Mouse (Mus musculus) left cerebral cortex, postnatal 10 days (tissue): ENCODE results near the gene Lrrc72. TPM values are rescaled to one million over a fixed set of nuclear protein-coding genes. Genes with fewer than 3 reads are reported as not detected.
A peak's percentile ranks its signal among the peaks of the same experiment; 100 is the strongest.

Source experiments
- DNase-seq, 2 experiments: peaks; one replicate each; pipeline ENCODE4 v3.0.0; 2021 to 2022; ENCODE audit warnings: low spot score in 2 of 2, mixed read lengths in 1 of 2; ENCODE audit errors: extremely low spot score in 1 of 2
- intact Hi-C: fragments of 180-260 bp; cut with DNase I; formaldehyde crosslinking; loops from one replicate; pipeline ENCODE4 v1.15.1; 2025
- total RNA-seq, 2 experiments: library from RNA; stranded (reverse); gene quantifications; 2 replicates each; pipeline ENCODE4 v1.2.3; 2021

Gene Lrrc72
- total RNA-seq, result not detected

- intact Hi-C loops, result no loop called here
- no peak for DNase-seq
These were observed at the start of gene Lrrc72 for GRCm38 (mm10) chr12:36253298-36253697. Gene Lrrc72, minus strand, starts transcription at chr12:36253398.

- DNase-seq, result no peak
- intact Hi-C loops, result no loop called here
These were observed 49.1 kb upstream of the Lrrc72 start for GRCm38 (mm10) chr12:36302326-36302725.

GRCm38 (mm10) chr12:36291346-36291745 is 38.1 kb upstream of the Lrrc72 start:
- no peak for DNase-seq
- intact Hi-C loops, result no loop called here

- intact Hi-C loops, result no loop called here
- no peak for DNase-seq
These were observed 37.3 kb upstream of the Lrrc72 start for GRCm38 (mm10) chr12:36290465-36290864.

- no peak for DNase-seq
- intact Hi-C loops, result no loop called here
These were observed 36.4 kb upstream of the Lrrc72 start for GRCm38 (mm10) chr12:36289634-36290033.

GRCm38 (mm10) chr12:36274823-36275222 is 21.6 kb upstream of the Lrrc72 start:
- no peak for DNase-seq
- intact Hi-C loops, result no loop called here

GRCm38 (mm10) chr12:36267670-36268246 is 14.6 kb upstream of the Lrrc72 start:
- no peak for DNase-seq
- intact Hi-C loops, result no loop called here

GRCm38 (mm10) chr12:36262116-36262721 is 9.0 kb upstream of the Lrrc72 start:
- no peak for DNase-seq
- intact Hi-C loops, result no loop called here

- intact Hi-C loops, result no loop called here
- peak in 1 of 2 experiments; percentile 24 for DNase-seq
These were observed 2.2 kb upstream of the Lrrc72 start for GRCm38 (mm10) chr12:36255413-36255812.

- intact Hi-C loops, result no loop called here
- DNase-seq, result no peak
These were observed 12.0 kb downstream of the Lrrc72 start for GRCm38 (mm10) chr12:36241171-36241570.

- DNase-seq, result no peak
- intact Hi-C loops, result no loop called here
These were observed 21.8 kb downstream of the Lrrc72 start for GRCm38 (mm10) chr12:36231386-36231785.

GRCm38 (mm10) chr12:36224392-36224791 is 28.8 kb downstream of the Lrrc72 start:
- DNase-seq, result no peak
- intact Hi-C loops, result no loop called here

- intact Hi-C loops, result no loop called here
These were observed 36.3 kb downstream of the Lrrc72 start for GRCm38 (mm10) chr12:36216905-36217304.

GRCm38 (mm10) chr12:36216230-36216629 is 37.0 kb downstream of the Lrrc72 start:
- DNase-seq, result no peak
- intact Hi-C loops, result no loop called here

More at GRCm38 (mm10) chr12:36216905-36217304, 36.3 kb downstream of the Lrrc72 start:
- DNase-seq, result no peak

GRCm38 (mm10) chr12:36215149-36215480 is 38.1 kb downstream of the Lrrc72 start:
- intact Hi-C loops, result loop anchor here (2.0 kb wide), 1 partner anchor 456 kb away; no protein-coding TSS in a partner anchor
- DNase-seq, result peak in 1 of 2 experiments; percentile 37

GRCm38 (mm10) chr12:36214389-36215148 is 38.6 kb downstream of the Lrrc72 start:
- DNase-seq, result no peak
- intact Hi-C loops, result loop anchor here (2.0 kb wide), 1 partner anchor 456 kb away; no protein-coding TSS in a partner anchor

GRCm38 (mm10) chr12:36210096-36210495 is 43.1 kb downstream of the Lrrc72 start:
- intact Hi-C loops, result no loop called here

GRCm38 (mm10) chr12:36208456-36208855 is 44.7 kb downstream of the Lrrc72 start:
- DNase-seq, result peak in 1 of 2 experiments; percentile 25
- intact Hi-C loops, result no loop called here

More at GRCm38 (mm10) chr12:36210096-36210495, 43.1 kb downstream of the Lrrc72 start:
- no peak for DNase-seq

GRCm38 (mm10) chr12:36207800-36208148 is 45.4 kb downstream of the Lrrc72 start:
- DNase-seq, result no peak
- intact Hi-C loops, result no loop called here
